Mouse (Mus musculus): ENCODE measurements at regions not wholly inside any gene's neighbourhood (a gene's known extent, or its start where the extent isn't known, plus 50 kb on each side); places are given as distances from the start of the nearest gene placed in this dataset.

GRCm38 (mm10) chr7:35861049-35861448, 58.2 kb upstream of the Zfp507 start:
- no peak for TF ChIP-seq CTCF (IDR thresholded peaks at IDR 0.05; ENCODE audit: insufficient read depth, low read length)
- no peak for TF ChIP-seq POLR2A (IDR thresholded peaks at IDR 0.05; ENCODE audit: borderline replicate concordance, extremely low read depth, low read depth, low read length)
